Mouse (Mus musculus): ENCODE measurements around the gene Vmn2r40.
"Not testable (repeated sequence)": the region's sequence is repeated elsewhere in the genome, so short reads cannot be mapped to it uniquely, and the experiment has no call there.

The Vmn2r40 gene

DNA sequence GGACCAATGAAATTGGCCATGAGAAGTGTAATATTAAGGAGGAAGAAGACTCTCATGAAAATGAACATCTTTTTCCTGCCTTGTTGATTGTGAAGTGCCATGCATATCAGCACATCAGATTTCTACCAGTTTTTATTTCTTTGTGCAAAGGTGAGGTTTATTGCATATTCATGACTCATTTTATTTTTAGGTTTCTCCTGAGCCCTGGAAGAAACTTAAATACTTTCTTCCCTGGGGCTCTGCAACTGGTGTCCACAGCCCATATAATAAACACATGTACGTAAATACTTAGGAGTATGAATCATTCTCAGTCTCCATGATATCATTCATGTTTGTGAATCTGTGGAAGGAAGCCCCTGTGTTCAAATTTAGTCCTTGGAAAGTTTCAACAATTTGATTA is at the start of gene Vmn2r40:
Gene Vmn2r40 (minus strand): TSS at position 101 of the 400 bp plus-strand sequence.
- DNase-seq, result not testable (repeated sequence)
